Mouse (Mus musculus) forebrain, embryonic 10.5 days (tissue): ENCODE results near the gene Muc5ac. TPM values are rescaled to one million over a fixed set of nuclear protein-coding genes. Genes with fewer than 3 reads are reported as not detected.
A peak's percentile ranks its signal among the peaks of the same experiment; 100 is the strongest.

ENCODE experiments used
- DNase-seq: peaks from one replicate; pipeline ENCODE4 v3.0.0-alpha.2; 2017; ENCODE audit warnings: low spot score; ENCODE audit errors: extremely low spot score
- H3K27ac ChIP-seq: fragments of 300-500 bp; sonication (generic); 2 replicates; pipeline ENCODE4 v1.5.1; 2016; ENCODE audit warnings: mild to moderate bottlenecking
- H3K27me3 ChIP-seq: fragments of 300-500 bp; sonication (generic); 2 replicates; pipeline ENCODE4 v1.6.1; 2016; ENCODE audit warnings: mild to moderate bottlenecking; ENCODE audit not compliant: poor library complexity, severe bottlenecking
- H3K36me3 ChIP-seq: fragments of 300-500 bp; sonication (generic); replicated peaks from 2 replicates; pipeline ENCODE4 v1.6.1; 2016; ENCODE audit warnings: mild to moderate bottlenecking, moderate library complexity
- H3K4me1 ChIP-seq: fragments of 300-500 bp; sonication (generic); 2 replicates; pipeline ENCODE4 v1.6.1; 2016
- H3K4me3 ChIP-seq: fragments of 300-500 bp; sonication (generic); 2 replicates; pipeline ENCODE4 v1.5.1; 2016; ENCODE audit warnings: mild to moderate bottlenecking, moderate library complexity
- H3K9me3 ChIP-seq: fragments of 300-500 bp; sonication (generic); 2 replicates; pipeline ENCODE4 v1.6.1; 2016; ENCODE audit warnings: mild to moderate bottlenecking, moderate library complexity
- WGBS: fragments of 180-500 bp; shearing (Covaris S2); methylation state at CpG from one replicate; pipeline ENCODE4 v1.1.7; 2016; 5-methylcytosine and 5-hydroxymethylcytosine counted together
- polyA plus RNA-seq: library from polyadenylated mRNA; unstranded; fragments of >200 nt; fragmentation: Nextera tagmentation; extraction: Ambion mirVana; gene quantifications from 2 replicates; pipeline ENCODE4 v1.2.1, GENCODE M21; 2016

Gene Muc5ac
- polyA plus RNA-seq: not detected in 2 replicates

DNA sequence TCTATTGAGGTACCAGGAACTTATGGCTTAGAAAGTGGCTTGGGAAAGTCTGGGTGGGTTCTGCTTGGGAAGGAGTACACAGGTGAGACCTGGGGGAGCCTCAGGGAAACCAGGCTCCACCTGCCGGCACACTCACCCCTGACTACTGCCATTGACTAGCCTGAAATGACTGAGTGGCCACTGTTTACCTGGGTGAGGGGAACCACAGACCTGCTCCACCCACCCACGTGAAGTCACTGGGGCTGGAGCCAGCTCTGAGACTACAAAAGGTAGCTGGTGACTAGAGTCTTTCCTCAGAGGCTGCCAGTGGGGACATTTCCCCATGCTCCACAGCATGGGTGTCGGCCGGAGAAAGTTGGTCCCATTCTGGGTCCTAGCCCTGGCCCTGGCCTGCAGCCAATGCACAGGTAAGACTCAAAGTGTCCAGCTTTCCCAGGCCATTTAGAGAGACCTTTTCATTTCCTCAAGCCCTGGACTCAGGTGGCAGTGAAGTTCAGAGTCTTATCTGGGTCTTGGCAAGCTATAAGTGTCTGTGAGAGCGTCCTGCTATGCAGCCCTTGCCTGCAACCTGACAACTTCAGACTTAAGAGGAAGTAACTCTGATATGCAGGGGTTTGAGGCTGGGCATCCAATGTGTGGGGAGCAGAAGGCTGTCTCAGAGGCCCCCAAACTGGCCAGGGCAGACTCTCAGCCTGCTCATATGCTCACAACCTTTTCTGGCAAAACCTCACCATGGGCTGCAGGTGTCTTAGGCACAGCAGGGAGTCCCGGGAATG is at the start of gene Muc5ac:
TSS of gene Muc5ac (plus strand) at position 296 of the 776 bp plus-strand sequence.
- Histone ChIP-seq H3K36me3 (no peaks in the 10 kb centered on the region), H3K4me3 (no peak within 1 kb of the TSS), H3K27ac (no peak within 1 kb of the TSS), H3K9me3 (no peaks in the 10 kb centered on the region), H3K27me3 (no peaks in the 10 kb centered on the region), H3K4me1 (no peaks in the 10 kb centered on the region)
- DNase-seq: no peak
- 89% methylated on average over 6 of the region's 6 CpGs for WGBS

DNA sequence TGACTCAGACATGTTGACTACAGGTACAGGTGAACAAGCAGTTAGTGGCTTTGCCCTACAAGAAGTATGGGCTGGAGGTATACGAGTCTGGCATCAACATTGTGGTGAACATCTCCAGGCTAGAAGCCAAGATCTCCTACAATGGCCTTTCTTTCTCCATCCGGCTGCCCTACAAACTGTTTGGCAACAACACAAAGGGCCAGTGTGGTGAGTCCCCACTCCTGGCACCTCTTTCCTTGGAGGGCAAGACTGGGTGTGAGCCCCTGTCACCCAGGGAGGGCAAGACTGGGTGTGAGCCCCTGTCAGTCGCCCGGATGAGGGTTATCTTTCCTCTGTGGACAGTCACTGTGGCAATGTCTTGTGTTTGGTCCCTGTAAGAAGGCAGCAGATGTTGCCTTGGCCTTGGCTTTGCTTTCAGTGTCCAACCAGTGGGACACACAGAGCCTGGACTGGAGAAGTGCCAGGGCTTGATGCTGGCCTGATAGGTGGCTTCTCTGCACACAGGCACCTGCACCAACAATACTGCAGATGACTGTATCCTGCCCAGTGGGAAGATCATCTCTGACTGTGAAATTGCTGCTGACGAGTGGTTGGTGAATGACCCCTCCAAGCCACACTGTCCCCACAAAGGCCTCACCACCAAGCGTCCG is 41.2 kb upstream of the Muc5ac start:
- Histone ChIP-seq H3K4me3 (no peak overlapping the region), H3K4me1 (no peaks in the 10 kb centered on the region), H3K27me3 (no peaks in the 10 kb centered on the region), H3K9me3 (no peaks in the 10 kb centered on the region), H3K36me3 (no peaks in the 10 kb centered on the region), H3K27ac (no peak overlapping the region)
- 90% methylated on average over 7 of the region's 7 CpGs for WGBS
- no peak for DNase-seq

DNA sequence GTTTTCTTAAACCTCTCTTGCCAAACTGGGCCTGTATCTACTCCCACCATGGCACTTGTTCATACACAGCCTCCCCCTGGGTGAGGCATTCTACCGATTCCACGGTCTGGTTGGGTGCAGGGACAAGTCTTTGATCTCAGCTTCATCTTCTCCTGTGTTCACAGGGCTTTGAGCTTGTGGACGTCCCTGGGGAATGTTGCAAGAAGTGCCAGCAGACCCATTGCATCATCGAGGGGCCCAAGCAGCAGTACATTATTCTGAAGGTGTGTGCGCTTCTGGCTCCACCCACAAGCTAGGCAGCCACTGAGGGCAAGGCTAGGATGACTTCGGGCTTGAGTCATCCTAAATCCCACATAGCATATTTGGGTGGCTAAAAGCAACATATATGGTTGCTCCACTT is 36.3 kb upstream of the Muc5ac start:
- DNase-seq: no peak
- Histone ChIP-seq H3K36me3 (no peaks in the 10 kb centered on the region), H3K4me3 (no peak overlapping the region), H3K4me1 (no peaks in the 10 kb centered on the region), H3K9me3 (no peaks in the 10 kb centered on the region), H3K27me3 (no peaks in the 10 kb centered on the region), H3K27ac (no peak overlapping the region)
- 84% methylated on average over 6 of the region's 6 CpGs for WGBS

GRCm38 (mm10) chr7:141755831-141756230 is 32.9 kb upstream of the Muc5ac start:
- Histone ChIP-seq H3K27ac (no peak overlapping the region), H3K27me3 (no peaks in the 10 kb centered on the region), H3K4me1 (no peaks in the 10 kb centered on the region), H3K9me3 (no peaks in the 10 kb centered on the region), H3K4me3 (no peak overlapping the region), H3K36me3 (no peaks in the 10 kb centered on the region)
- WGBS: 53% methylated on average over 4 of the region's 4 CpGs
- peak; percentile 54 for DNase-seq

- Histone ChIP-seq H3K4me3 (no peak overlapping the region), H3K27me3 (no peaks in the 10 kb centered on the region), H3K9me3 (no peaks in the 10 kb centered on the region), H3K4me1 (no peaks in the 10 kb centered on the region), H3K36me3 (no peaks in the 10 kb centered on the region), H3K27ac (no peak overlapping the region)
- WGBS: 82% methylated on average over 4 of the region's 4 CpGs
- no peak for DNase-seq
These were observed 30.5 kb upstream of the Muc5ac start for GRCm38 (mm10) chr7:141758291-141758690.

DNA sequence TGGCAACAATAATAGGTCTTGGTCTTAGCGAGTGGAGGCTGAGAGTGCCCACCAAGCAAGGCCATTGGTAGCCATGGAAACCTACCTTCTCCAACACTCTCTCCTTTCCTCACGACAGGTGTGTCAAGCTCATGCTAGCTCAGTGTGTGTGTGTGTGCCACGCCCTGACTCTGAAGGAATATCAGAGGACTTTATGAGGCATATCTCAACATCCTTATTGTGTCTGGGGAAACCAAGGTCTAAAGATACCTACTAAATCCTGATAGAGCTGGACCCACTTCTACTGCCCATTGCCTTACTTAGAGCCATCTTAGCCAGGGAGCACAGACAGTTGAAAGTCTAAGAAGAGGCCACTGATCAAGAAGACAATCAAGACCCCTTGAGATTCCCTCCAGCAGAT is 18.3 kb upstream of the Muc5ac start:
- no peak overlapping the region for H3K4me3 ChIP-seq

DNA sequence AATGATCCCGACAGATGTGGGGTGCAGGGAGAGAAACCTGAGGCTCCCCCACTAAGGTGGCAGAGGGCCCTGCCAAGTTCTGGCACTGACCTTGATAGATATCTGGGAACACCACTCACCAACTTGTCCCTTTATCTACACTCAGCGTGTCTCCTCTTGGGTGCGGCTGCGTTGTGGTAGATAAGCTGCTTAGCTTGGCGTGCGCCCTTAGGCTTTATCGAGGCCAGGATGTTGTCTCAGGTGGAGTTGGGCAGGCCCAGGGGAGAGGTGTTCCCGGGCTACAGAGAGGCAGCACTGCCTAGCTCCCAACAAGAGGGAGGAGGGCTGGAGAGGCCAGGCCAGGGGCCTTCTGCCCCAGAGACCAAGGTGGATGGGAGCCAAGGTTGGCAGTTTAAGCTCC is 17.8 kb upstream of the Muc5ac start:
- Histone ChIP-seq H3K4me3 (no peak overlapping the region), H3K27me3 (no peaks in the 10 kb centered on the region), H3K36me3 (no peaks in the 10 kb centered on the region), H3K27ac (0 out of 2 replicates have a peak overlapping the region, but pooled peaks have one; percentile 6), H3K4me1 (peaks cover 19% of the 10 kb centered on the region), H3K9me3 (no peaks in the 10 kb centered on the region)
- no peak for DNase-seq
- WGBS: 85% methylated on average over 8 of the region's 8 CpGs

More for the DNA sequence above, 18.3 kb upstream of the Muc5ac start:
- H3K36me3 ChIP-seq: no peaks in the 10 kb centered on the region
- H3K4me1 ChIP-seq: peaks cover 19% of the 10 kb centered on the region
- DNase-seq: no peak
- 83% methylated on average over 3 of the region's 3 CpGs for WGBS
- H3K9me3 ChIP-seq: no peaks in the 10 kb centered on the region
- H3K27ac ChIP-seq: no peak overlapping the region
- H3K27me3 ChIP-seq: no peaks in the 10 kb centered on the region

DNA sequence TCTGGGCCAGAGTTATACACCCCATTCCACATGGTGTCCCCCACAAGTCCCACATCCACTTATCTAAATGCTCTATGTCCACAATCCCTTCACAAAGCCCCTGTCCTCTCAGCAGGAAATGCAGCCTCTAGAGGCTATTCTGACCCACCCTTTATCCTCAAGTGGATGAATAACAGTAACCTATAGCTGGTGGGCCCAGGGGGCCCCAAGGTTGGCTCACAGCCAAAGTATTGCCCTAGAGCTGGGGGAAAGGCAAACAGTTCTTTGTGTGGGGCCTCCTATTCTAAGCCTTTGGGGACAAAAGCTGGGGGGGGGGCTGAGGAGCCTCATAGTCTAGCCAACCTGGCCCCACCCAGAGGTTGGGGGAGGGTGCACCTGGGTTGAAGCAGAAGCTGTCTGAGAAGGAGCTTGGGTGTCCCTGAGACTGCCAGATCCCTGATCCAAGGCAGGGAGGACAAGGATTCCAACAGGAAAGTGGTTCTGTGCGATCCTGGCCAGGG is 16.7 kb upstream of the Muc5ac start:
- no peak overlapping the region for H3K4me3 ChIP-seq
- 77% methylated on average over 1 of the region's 1 CpGs for WGBS
- no peaks in the 10 kb centered on the region for H3K9me3 ChIP-seq
- H3K27ac ChIP-seq: peak overlapping the region; percentile 37; the same call in 1 of the 2 replicates
- peaks cover 19% of the 10 kb centered on the region for H3K4me1 ChIP-seq
- no peaks in the 10 kb centered on the region for H3K36me3 ChIP-seq
- no peak for DNase-seq
- H3K27me3 ChIP-seq: no peaks in the 10 kb centered on the region

GRCm38 (mm10) chr7:141774855-141775254 is 13.9 kb upstream of the Muc5ac start:
- peaks cover 19% of the 10 kb centered on the region for H3K4me1 ChIP-seq
- no peaks in the 10 kb centered on the region for H3K27me3 ChIP-seq
- no peak overlapping the region for H3K27ac ChIP-seq
- H3K4me3 ChIP-seq: no peak overlapping the region
- WGBS: 93% methylated on average over 2 of the region's 2 CpGs
- no peaks in the 10 kb centered on the region for H3K9me3 ChIP-seq
- no peak for DNase-seq
- no peaks in the 10 kb centered on the region for H3K36me3 ChIP-seq

DNA sequence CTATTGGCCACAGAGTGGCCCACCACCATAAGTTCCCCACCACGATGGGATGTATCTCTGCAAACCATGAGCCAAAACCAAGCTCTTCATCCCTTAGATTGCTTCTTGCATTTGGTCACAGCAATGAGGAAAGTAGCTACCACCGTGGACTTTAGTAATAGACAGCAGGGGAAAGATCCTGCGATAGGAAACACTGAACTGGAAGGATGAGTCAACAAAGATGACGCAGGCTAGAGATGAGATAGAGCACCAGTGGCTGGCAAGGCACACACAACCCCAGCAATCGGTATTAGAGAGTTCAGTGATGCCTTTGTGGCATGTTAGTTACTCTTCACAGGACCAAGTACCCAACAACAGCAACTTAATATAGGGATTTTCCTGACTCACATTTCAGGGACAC is 12.6 kb upstream of the Muc5ac start:
- DNase-seq: no peak
- Histone ChIP-seq H3K4me3 (no peak overlapping the region), H3K36me3 (no peaks in the 10 kb centered on the region), H3K27ac (no peak overlapping the region), H3K4me1 (peaks cover 19% of the 10 kb centered on the region), H3K9me3 (no peaks in the 10 kb centered on the region), H3K27me3 (no peaks in the 10 kb centered on the region)
- WGBS: 90% methylated on average over 5 of the region's 5 CpGs

DNA sequence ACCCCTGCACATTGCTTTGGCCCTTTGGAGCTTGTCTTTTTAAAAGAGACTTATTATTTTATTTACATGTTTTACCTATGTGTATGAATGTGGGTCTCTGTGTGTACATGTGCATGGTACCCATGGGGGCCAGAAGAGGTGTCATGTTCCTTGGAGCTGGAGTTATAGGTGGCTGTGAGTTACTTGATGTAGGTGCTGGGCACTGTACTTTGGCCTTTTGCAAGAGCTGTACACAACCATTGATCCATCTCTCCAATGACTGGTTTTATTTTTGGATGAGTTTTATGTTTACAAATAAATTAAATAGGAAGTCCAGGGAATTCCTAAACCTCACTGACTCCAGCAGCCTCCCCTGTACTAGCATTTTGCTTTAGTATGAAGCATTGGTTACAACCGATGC is 5.5 kb downstream of the Muc5ac start:
- Histone ChIP-seq H3K9me3 (peaks cover 16% of the 10 kb centered on the region), H3K36me3 (no peaks in the 10 kb centered on the region), H3K27ac (no peak overlapping the region), H3K4me3 (no peak overlapping the region), H3K4me1 (no peaks in the 10 kb centered on the region), H3K27me3 (no peaks in the 10 kb centered on the region)
- no peak for DNase-seq
- 90% methylated on average over 1 of the region's 1 CpGs for WGBS

DNA sequence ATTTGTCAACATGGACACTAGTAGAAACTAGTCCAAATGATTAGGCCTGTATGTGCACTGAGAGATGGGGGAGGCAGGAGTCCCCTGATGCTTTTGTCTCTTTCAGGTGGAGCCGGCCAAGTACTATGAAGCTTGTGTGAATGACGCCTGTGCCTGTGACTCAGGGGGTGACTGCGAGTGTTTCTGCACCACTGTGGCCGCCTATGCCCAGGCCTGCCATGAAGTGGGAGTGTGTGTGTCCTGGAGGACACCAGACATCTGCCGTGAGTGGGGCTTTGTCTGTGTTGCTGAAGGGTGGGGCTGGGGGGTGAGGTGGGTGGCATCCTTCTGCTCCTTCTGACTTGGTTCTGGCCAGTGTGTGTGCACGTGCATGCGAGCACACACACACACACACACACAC is 14.4 kb downstream of the Muc5ac start:
- WGBS: 92% methylated on average over 7 of the region's 7 CpGs
- no peaks in the 10 kb centered on the region for H3K27me3 ChIP-seq
- H3K4me1 ChIP-seq: no peaks in the 10 kb centered on the region
- H3K36me3 ChIP-seq: no peaks in the 10 kb centered on the region
- peaks cover 4% of the 10 kb centered on the region for H3K9me3 ChIP-seq
- no peak overlapping the region for H3K27ac ChIP-seq
- no peak overlapping the region for H3K4me3 ChIP-seq
- DNase-seq: no peak

- H3K4me3 ChIP-seq: no peak overlapping the region
- 91% methylated on average over 7 of the region's 7 CpGs for WGBS
- no peaks in the 10 kb centered on the region for H3K36me3 ChIP-seq
- H3K9me3 ChIP-seq: no peaks in the 10 kb centered on the region
- no peaks in the 10 kb centered on the region for H3K4me1 ChIP-seq
- no peak overlapping the region for H3K27ac ChIP-seq
- no peaks in the 10 kb centered on the region for H3K27me3 ChIP-seq
- DNase-seq: no peak
These were observed 16.6 kb downstream of the Muc5ac start for GRCm38 (mm10) chr7:141805384-141805783.
